Mouse (Mus musculus) forebrain, embryonic 13.5 days (tissue): ENCODE results near the gene Soat2. TPM values are rescaled to one million over a fixed set of nuclear protein-coding genes. Genes with fewer than 3 reads are reported as not detected.
"Not testable (repeated sequence)": the region's sequence is repeated elsewhere in the genome, so short reads cannot be mapped to it uniquely, and the experiment has no call there.

Experiments used
- ATAC-seq: fragments of 200-750 bp; cut with Nextera tagmentation; 2 replicates; pipeline ENCODE4 v1.8.0; 2017
- H3K27ac ChIP-seq: fragments of 300-500 bp; sonication (generic); 2 replicates; pipeline ENCODE4 v1.5.1; 2015; ENCODE audit warnings: inconsistent platforms, mild to moderate bottlenecking, moderate library complexity
- H3K27me3 ChIP-seq: fragments of 300-500 bp; sonication (generic); 2 replicates; pipeline ENCODE4 v1.6.1; 2015; ENCODE audit warnings: mild to moderate bottlenecking, inconsistent platforms
- H3K36me3 ChIP-seq: fragments of 300-500 bp; sonication (generic); 2 replicates; pipeline ENCODE4 v1.6.1; 2015; ENCODE audit warnings: mild to moderate bottlenecking, inconsistent platforms; ENCODE audit not compliant: poor library complexity, severe bottlenecking
- H3K4me1 ChIP-seq: fragments of 300-500 bp; sonication (generic); 2 replicates; pipeline ENCODE4 v1.6.1; 2015; ENCODE audit warnings: inconsistent platforms
- H3K4me2 ChIP-seq: fragments of 300-500 bp; sonication (generic); 2 replicates; pipeline ENCODE4 v1.6.1; 2015; ENCODE audit warnings: inconsistent platforms, mild to moderate bottlenecking, moderate library complexity
- H3K4me3 ChIP-seq: fragments of 300-500 bp; sonication (generic); 2 replicates; pipeline ENCODE4 v1.5.1; 2015; ENCODE audit warnings: mild to moderate bottlenecking, inconsistent platforms
- H3K9ac ChIP-seq: fragments of 300-500 bp; sonication (generic); 2 replicates; pipeline ENCODE4 v1.6.1; 2015; ENCODE audit warnings: mild to moderate bottlenecking, inconsistent platforms
- H3K9me3 ChIP-seq: fragments of 300-500 bp; sonication (generic); replicated peaks from 2 replicates; pipeline ENCODE4 v1.6.1; 2016; ENCODE audit warnings: inconsistent platforms
- WGBS: fragments of 180-500 bp; shearing (Covaris S2); methylation state at CpG from one replicate; pipeline ENCODE4 v1.1.7; 2015; 5-methylcytosine and 5-hydroxymethylcytosine counted together
- polyA plus RNA-seq: library from polyadenylated mRNA; unstranded; fragments of >200 nt; fragmentation: Nextera tagmentation; extraction: Ambion mirVana; gene quantifications from 2 replicates; pipeline ENCODE4 v1.2.1, GENCODE M21; 2015

The Soat2 gene
- polyA plus RNA-seq, 1 experiment from 2014 or later: 0.10 TPM

DNA sequence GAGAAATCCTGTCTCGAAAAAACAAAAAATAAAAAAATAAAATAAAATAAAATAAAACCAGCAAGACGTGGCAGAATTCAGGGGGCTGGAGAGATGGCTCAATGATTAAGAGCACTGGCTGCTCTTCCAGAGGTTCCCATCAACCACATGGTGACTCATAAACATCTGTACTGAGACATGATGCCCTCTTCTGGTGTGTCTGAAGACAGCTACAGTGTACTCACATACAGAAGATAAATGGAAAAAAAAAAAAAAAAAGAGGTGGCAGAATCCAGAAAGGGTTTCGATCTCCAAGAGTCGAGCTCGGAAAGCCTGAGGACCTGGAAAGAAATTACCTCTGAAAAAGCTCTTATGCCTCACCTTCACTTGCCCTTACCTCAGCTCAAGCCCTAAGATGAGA is 9.2 kb upstream of the Soat2 start:
- Histone ChIP-seq H3K9ac (no peak overlapping the region), H3K4me1 (peaks cover 17% of the 10 kb centered on the region), H3K9me3 (no peaks in the 10 kb centered on the region), H3K4me3 (no peak overlapping the region), H3K27ac (no peak overlapping the region), H3K27me3 (peaks cover 50% of the 10 kb centered on the region), H3K36me3 (no peaks in the 10 kb centered on the region), H3K4me2 (no peak overlapping the region)
- WGBS: 88% methylated on average over 5 of the region's 5 CpGs
- no peak for ATAC-seq

DNA sequence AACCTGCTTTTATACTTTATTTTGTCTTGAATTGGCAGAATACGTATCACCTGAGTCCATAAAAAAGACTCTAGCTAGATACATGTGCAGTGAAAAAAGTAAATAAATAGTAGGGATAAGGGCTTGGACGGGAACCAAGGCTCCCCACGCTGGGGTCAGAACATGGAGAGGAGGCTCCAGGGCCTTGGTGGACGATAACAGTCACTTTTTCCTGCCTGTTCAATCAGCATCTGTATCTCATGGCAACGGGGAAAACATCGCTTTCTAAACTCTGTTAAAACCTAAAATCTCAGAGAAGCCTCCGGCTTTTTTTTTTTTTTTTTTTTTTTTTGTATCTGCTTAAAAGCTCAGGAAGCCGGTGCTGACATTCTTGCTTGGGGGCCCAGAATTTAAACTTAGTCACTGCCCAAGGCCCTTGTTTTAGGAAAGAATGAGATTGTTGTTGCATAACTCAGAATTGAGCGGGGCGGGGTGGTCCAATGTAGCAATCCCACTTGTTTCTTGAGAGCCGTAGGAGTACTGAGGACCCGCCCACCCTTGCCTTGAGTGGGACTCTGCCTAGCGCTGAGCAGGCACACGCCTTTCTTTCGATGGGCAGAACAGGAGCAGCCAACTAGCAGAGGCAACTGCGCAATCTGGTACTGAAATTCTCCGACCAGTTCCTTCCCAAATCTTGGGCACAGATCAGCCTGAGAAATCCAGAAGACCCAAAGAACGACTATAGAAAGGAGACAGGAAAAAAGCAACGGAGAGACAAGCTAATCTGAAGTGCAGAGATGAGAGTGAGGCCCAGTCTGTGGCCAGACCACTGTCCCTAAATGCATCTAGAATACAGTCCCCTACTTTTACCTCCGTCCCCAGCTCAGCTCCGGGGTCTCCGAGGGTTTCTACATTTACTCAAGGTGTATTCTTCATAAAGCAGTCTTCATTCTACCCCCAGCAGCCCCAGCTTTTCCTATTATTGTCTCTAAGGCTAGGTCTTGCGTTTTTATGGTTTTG is 7.1 kb upstream of the Soat2 start:
- H3K27me3 ChIP-seq: peaks cover 51% of the 10 kb centered on the region
- no peak overlapping the region for H3K9ac ChIP-seq
- peaks cover 9% of the 10 kb centered on the region for H3K4me1 ChIP-seq
- H3K4me2 ChIP-seq: no peak overlapping the region
- no peak for ATAC-seq
- WGBS: 50% methylated on average over 23 of the region's 23 CpGs
- H3K36me3 ChIP-seq: no peaks in the 10 kb centered on the region
- H3K27ac ChIP-seq: no peak overlapping the region
- H3K4me3 ChIP-seq: no peak overlapping the region
- H3K9me3 ChIP-seq: no peaks in the 10 kb centered on the region

GRCm38 (mm10) chr15:102144274-102144711 is 6.0 kb upstream of the Soat2 start, which contains the start of gene Igfbp6:
Igfbp6 (plus strand) TSS chr15:102144362.
- peaks cover 9% of the 10 kb centered on the region for H3K4me1 ChIP-seq
- peak within 1 kb of the TSS; percentile 9; the same call in 1 of the 2 replicates for H3K4me3 ChIP-seq
- peak within 1 kb of the TSS; percentile 38 for H3K4me2 ChIP-seq
- no peak for ATAC-seq
- H3K36me3 ChIP-seq: no peaks in the 10 kb centered on the region
- H3K27ac ChIP-seq: no peak within 1 kb of the TSS
- peak within 1 kb of the TSS; percentile 13; the same call in 1 of the 2 replicates for H3K9ac ChIP-seq
- H3K9me3 ChIP-seq: no peaks in the 10 kb centered on the region
- peaks cover 49% of the 10 kb centered on the region for H3K27me3 ChIP-seq
- WGBS: 1% methylated on average over 21 of the region's 22 CpGs

GRCm38 (mm10) chr15:102144726-102145125 is 5.6 kb upstream of the Soat2 start:
- ATAC-seq: no peak
- H3K27me3 ChIP-seq: peaks cover 45% of the 10 kb centered on the region
- H3K9me3 ChIP-seq: no peaks in the 10 kb centered on the region
- H3K9ac ChIP-seq: peak overlapping the region; percentile 13; the same call in 1 of the 2 replicates
- peaks cover 9% of the 10 kb centered on the region for H3K4me1 ChIP-seq
- H3K27ac ChIP-seq: no peak overlapping the region
- peak overlapping the region; percentile 9; the same call in 1 of the 2 replicates for H3K4me3 ChIP-seq
- no peaks in the 10 kb centered on the region for H3K36me3 ChIP-seq
- H3K4me2 ChIP-seq: peak overlapping the region; percentile 38
- WGBS: 8% methylated on average over 19 of the region's 19 CpGs

DNA sequence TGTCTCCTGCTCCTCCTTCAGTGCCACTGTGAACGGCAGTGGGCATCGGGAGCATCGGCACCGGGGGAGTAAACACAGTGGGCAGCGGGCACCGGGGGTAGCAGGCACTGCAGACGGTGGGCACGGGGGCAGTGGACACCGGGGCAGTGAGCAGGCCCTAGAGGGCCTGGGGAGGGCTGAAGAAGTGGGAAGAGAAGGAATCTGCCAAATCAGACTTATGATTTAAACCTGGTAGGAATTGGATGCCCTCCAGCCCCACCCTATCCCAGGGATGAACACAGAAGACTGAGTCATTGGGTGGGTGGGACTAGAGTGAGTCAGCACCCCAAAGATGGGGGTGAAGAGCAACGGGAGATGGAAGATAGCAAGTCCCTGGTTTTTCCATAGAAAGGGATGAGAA is 5.0 kb upstream of the Soat2 start:
- H3K27me3 ChIP-seq: peaks cover 45% of the 10 kb centered on the region
- no peaks in the 10 kb centered on the region for H3K36me3 ChIP-seq
- ATAC-seq: no peak
- no peak overlapping the region for H3K9ac ChIP-seq
- no peak overlapping the region for H3K4me3 ChIP-seq
- no peaks in the 10 kb centered on the region for H3K9me3 ChIP-seq
- no peak overlapping the region for H3K27ac ChIP-seq
- peaks cover 9% of the 10 kb centered on the region for H3K4me1 ChIP-seq
- 90% methylated on average over 10 of the region's 10 CpGs for WGBS
- H3K4me2 ChIP-seq: no peak overlapping the region

DNA sequence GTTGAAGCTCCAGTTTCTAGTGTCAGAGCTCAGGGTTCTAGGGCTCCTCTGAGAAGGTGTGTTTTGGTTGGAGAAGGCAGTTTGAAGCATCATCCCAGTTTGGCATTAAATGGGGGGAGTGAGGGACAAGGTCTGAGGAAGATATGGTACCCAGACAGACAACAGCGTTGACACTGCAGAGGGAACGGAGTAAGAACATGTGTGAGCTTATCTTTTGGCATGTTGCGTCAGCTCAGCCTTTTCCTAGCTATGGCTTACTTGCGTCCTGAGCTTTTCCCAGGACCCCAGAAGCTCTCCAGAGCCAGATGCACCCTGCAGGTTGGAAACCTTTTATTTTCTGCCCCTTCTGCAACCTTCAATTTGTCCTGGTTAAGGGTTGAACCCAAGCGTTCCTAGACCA is 4.2 kb upstream of the Soat2 start:
- Histone ChIP-seq H3K9ac (no peak overlapping the region), H3K36me3 (no peaks in the 10 kb centered on the region), H3K4me3 (no peak overlapping the region), H3K4me2 (no peak overlapping the region), H3K9me3 (no peaks in the 10 kb centered on the region), H3K27ac (no peak overlapping the region), H3K27me3 (peaks cover 45% of the 10 kb centered on the region), H3K4me1 (peaks cover 9% of the 10 kb centered on the region)
- no peak for ATAC-seq
- WGBS: 89% methylated on average over 5 of the region's 5 CpGs

DNA sequence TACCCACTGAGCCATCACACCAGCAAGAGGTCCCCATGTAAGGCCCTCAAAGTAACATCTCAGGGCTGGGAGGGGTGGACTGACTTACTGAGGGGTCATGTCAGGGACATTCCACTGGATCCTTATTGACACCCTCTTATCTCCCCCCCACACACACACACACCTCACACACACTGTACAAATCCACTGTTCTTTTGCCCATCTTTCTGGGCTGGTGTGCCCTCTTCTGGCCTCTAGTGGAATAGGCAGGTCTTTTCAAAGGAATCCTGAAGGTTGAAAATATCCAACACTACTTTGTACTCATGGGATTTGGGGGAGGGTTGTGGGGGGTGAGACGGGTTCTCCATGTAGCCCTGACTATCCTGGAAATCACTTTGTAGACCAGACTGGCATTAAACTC is 3.4 kb upstream of the Soat2 start:
- Histone ChIP-seq H3K4me1 (peaks cover 9% of the 10 kb centered on the region), H3K4me3 (no peak overlapping the region), H3K36me3 (no peaks in the 10 kb centered on the region), H3K27me3 (peaks cover 41% of the 10 kb centered on the region), H3K9me3 (no peaks in the 10 kb centered on the region), H3K4me2 (no peak overlapping the region), H3K9ac (no peak overlapping the region), H3K27ac (no peak overlapping the region)
- WGBS: 3% methylated on average over 1 of the region's 1 CpGs
- 0 out of 2 replicates have a peak, but pooled peaks have one; percentile 33 for ATAC-seq

GRCm38 (mm10) chr15:102147674-102148402 is 2.5 kb upstream of the Soat2 start:
- no peak overlapping the region for H3K4me2 ChIP-seq
- H3K9ac ChIP-seq: 0 out of 2 replicates have a peak overlapping the region, but pooled peaks have one; percentile 14
- H3K9me3 ChIP-seq: no peaks in the 10 kb centered on the region
- peaks cover 11% of the 10 kb centered on the region for H3K4me1 ChIP-seq
- H3K36me3 ChIP-seq: no peaks in the 10 kb centered on the region
- no peak overlapping the region for H3K4me3 ChIP-seq
- H3K27ac ChIP-seq: no peak overlapping the region
- no peak for ATAC-seq
- WGBS: 73% methylated on average over 16 of the region's 16 CpGs
- peaks cover 33% of the 10 kb centered on the region for H3K27me3 ChIP-seq

- Histone ChIP-seq H3K4me1 (peaks cover 7% of the 10 kb centered on the region), H3K27me3 (peaks cover 17% of the 10 kb centered on the region), H3K9ac (no peak overlapping the region), H3K27ac (no peak overlapping the region), H3K36me3 (no peaks in the 10 kb centered on the region), H3K4me2 (no peak overlapping the region), H3K9me3 (no peaks in the 10 kb centered on the region), H3K4me3 (no peak overlapping the region)
- WGBS: 65% methylated on average over 4 of the region's 4 CpGs
- ATAC-seq: no peak
Observed at GRCm38 (mm10) chr15:102149561-102149960, 765 bp upstream of the Soat2 start.

GRCm38 (mm10) chr15:102152646-102153045 is 2.3 kb downstream of the Soat2 start:
- H3K4me3 ChIP-seq: no peak overlapping the region
- no peak for ATAC-seq
- no peaks in the 10 kb centered on the region for H3K36me3 ChIP-seq
- no peak overlapping the region for H3K4me2 ChIP-seq
- 41% methylated on average over 4 of the region's 4 CpGs for WGBS
- no peak overlapping the region for H3K9ac ChIP-seq
- H3K27me3 ChIP-seq: no peaks in the 10 kb centered on the region
- H3K9me3 ChIP-seq: no peaks in the 10 kb centered on the region
- H3K4me1 ChIP-seq: peaks cover 6% of the 10 kb centered on the region; the same call in 1 of the 2 replicates
- H3K27ac ChIP-seq: no peak overlapping the region

DNA sequence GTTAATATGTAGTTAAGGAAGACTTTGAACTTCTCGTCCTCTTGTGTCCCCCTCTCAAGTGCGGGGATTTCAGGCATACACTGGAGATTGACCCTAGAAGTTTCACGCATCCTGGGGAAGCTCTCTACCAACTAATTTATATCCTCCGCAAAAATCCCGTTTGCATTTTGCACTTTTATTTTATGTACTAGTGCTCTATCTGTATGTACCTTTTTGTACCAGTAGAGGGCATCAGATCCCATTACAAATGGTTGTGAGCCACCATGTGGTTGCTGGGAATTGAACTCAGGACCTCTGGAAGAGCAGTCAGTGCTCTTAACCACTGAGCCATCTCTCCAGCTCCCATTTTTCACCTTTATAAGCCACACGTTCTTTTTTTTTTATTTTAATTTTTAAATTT is 4.7 kb downstream of the Soat2 start:
- not testable (repeated sequence) for H3K4me3 ChIP-seq, H3K27ac ChIP-seq, H3K27me3 ChIP-seq, H3K9me3 ChIP-seq, H3K4me2 ChIP-seq, H3K4me1 ChIP-seq, H3K36me3 ChIP-seq, ATAC-seq, H3K9ac ChIP-seq
- WGBS: 93% methylated on average over 6 of the region's 6 CpGs

GRCm38 (mm10) chr15:102156836-102157235 is 6.5 kb downstream of the Soat2 start:
- Histone ChIP-seq H3K27ac (no peak overlapping the region), H3K9me3 (no peaks in the 10 kb centered on the region), H3K27me3 (no peaks in the 10 kb centered on the region), H3K4me3 (no peak overlapping the region), H3K4me2 (no peak overlapping the region), H3K9ac (no peak overlapping the region), H3K36me3 (no peaks in the 10 kb centered on the region), H3K4me1 (peaks cover 6% of the 10 kb centered on the region; the same call in 1 of the 2 replicates)
- WGBS: 31% methylated on average over 20 of the region's 20 CpGs
- ATAC-seq: no peak
